Mouse (Mus musculus): ENCODE results near the gene Cpne2.

The Cpne2 gene

DNA sequence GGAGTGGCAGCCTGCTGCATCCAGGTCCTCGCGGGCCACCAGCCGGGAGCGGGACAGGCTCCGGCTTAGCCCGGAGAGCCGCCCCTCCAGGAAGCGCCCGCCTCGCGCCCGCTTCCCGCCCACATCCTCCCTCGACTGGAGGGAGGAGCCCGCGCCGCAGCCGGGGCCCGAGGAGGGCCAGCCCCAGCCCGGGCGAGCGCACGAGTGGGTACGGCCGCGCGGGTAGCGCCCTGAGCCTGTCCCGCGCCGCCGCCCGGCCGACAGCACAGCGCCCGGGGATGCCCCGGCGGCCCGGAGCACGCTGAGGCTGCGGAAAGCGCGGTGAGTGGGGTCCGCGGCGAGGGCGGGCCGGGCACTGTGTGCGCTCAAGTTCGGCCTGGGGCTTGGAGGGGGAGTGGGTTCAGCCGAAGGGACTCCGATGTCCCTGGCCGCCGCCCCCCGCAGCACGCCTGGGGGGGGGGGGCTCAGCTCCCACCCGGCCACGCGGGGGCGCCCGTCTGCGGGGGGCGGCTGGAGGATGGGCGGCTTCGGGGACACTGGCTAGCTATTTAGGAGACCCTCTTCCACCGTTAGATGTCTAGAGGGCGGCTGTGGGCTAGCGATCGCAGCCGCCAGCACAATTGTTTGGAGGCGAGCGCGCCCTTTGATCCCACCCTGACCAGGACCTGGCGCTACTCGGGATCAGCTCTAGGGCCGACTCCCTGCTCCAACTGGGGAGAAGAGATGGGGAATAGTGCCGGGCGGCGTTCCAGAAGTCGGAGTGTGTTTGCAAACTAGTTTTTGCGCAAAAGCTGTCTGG is at the start of gene Cpne2:
Gene Cpne2 (plus strand): TSS at position 118 of the 799 bp plus-strand sequence.
- peak; percentile 63 for DNase-seq (ENCODE audit: low spot score)

DNA sequence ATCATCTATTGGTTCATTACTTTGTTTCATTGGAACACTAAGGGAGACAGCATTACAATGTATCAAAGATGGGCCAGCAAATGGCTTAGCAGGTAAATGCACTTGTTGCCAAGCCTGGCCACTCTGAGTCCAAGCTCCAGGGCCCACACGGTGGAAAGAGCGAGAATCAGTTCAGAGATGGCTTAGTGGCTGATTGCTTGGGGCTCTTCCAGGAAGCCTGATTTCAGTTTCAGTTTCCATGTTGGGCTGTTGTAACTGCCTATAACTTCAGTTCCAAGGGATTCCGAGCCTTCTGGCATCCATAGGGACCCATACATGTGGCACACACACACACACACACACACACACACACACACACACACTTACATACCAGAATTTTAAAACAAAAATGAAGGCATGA is 47.5 kb upstream of the Cpne2 start:
- DNase-seq (ENCODE audit: low spot score): no peak

DNA sequence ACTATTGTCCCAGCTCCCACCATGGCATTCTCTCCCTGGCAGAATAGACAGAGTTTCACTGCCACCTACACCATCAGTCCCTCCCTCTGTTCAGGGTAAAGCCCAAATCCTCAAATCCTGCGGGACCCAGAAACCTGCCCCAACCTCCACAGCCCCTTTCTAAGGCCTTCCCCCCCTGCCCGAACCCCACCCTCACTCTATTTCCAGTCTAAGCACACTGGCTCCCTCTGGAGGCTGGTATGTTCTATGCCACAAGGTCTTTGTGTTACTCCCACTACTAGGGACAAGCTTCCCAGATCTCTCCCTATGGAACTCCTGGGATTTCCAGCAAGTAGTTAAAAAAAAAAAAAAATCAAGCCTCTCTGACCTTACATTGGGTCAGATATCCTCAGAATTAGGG is 46.9 kb upstream of the Cpne2 start:
- peak; percentile 58 for DNase-seq (ENCODE audit: low spot score)

DNA sequence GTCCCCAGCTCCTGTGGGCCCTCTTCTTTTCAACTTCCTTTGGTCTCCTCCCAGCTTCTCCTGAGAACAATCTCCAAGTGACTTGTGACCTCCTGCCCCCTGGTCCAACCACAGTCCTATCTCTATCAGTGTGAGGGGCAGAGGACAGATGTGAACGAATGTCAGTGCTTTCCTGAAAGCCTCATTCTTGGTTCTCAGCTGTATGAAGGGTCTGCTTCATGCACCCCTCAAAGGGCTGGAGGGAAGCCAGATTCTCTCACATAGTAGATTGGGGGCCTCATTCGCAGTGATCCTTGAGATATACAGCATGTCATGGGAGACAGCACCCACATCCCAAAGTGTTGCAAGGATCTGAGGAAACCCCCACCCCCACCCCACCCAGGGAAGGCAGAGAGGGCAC is 44.8 kb upstream of the Cpne2 start:
- no peak for DNase-seq (ENCODE audit: low spot score)

DNA sequence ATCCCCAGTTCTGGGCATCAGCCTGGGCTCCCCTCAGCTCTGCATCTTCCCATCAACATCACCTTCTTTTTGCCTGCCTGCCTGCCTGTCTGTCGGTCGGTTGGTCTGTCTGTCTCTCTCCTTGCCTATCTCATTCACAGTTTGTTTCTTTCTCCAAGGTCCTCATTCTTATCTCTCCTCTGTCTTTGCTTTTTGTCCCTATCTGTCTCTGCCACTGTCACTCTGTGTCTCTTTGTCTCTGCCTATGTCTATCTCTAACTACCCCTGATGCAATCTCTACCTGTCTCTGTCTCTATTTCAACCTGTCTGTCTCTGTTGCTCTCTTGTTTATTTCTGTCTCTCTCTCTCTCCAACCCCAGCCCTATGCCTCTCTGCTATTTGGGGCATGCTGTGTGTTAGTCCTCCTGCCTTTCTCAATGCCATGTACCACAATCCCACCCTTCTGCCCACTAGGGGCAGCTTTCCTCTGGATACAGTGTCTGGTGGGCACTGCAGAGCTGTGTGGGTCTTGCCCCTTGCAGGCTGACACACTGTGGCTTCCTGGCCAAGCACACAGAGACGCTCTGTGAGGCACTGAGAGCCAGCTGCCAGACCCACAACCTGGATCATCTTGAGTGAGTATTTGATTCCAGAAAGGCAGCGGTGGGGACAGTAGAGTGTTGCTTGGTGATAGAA is 42.8 kb upstream of the Cpne2 start:
- no peak for DNase-seq (ENCODE audit: low spot score)

DNA sequence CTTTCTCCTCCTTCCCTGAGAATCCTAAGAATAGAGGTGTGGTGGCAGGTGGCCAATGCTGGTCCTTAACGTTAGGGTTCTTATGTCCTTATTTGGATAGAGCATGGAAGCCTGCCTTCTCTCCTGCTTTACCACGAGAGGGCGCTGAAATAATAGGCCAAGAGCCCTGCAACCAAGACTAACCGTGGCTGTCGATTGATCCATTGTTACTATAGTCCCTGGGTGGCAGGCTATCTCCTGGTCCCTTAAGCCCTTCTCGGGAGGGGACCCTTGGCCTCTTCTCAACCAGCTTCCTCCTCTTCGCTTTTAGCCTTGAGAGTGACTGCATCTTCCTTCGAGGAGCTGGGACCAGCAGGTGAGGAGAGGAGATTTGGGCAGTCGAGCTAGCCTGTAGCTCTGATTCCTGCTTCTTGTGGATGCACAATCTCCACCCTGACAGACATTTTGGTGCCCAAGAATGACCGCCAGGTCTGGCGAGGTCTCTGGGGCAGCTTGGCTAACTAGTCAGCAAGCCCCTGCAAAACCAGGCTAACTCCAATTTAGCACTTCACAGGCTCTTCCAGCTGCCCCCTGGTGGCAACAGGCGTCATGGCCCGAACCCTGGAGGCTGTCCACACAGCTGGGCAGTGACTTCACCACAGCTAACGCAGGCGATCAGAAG is 40.6 kb upstream of the Cpne2 start:
- peak; percentile 82 for DNase-seq (ENCODE audit: low spot score)

DNA sequence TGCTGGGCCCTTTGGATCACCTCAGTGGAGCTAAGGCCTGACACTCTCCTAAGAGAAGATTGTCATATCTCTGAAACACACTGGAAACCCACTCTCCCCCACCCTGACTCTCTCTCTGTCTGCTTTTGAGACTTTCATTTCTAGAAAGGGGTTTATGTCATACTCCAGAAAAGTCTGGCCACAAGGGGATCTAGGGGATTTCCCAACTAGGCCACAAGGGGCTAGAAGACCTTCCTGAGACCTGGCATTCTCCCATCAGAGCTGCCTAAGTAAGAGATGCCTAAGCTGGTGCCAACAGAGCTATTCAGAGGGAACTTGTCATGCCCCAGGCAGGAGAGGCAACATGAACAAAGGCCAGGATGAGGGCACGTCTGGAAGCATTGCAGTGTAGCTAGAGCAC is 39.5 kb upstream of the Cpne2 start:
- no peak for DNase-seq (ENCODE audit: low spot score)

DNA sequence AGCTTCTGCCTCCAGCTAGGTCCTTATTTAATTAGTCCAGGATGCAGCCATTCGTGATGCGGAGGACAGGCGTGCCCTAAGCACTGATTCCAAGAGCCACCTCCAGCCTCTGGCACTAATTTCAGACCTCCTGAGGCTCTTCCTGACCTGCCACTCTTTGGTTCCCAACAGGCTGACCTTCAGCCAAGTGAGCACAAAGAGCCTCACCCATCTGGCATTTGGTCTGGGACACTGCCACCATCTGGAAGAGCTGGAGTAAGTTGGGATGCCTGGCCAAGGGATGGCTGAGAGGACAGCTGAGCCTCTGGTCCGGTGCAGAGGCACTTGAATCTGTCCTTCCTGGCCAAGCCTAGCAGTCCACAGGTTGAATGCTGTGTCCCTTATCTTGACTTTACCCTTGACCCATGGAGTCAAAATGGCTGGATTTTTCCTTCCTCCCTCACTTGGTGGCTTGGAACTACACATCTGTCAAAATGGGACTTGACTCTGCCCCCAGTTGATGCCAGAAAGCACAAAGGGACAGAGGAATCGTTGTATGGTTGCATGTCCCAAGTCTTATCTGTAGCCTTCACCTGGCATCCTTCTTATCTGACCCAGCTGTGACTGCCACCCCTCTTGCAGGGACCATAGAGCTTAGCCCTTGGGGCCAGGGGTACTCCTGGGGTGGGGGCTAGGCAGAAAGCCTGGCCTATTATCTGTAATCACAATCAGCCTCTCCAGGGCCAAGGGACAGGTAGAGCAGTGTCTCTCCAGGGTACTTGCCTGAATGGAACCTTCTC is 17.2 kb upstream of the Cpne2 start:
- no peak for DNase-seq (ENCODE audit: low spot score)

DNA sequence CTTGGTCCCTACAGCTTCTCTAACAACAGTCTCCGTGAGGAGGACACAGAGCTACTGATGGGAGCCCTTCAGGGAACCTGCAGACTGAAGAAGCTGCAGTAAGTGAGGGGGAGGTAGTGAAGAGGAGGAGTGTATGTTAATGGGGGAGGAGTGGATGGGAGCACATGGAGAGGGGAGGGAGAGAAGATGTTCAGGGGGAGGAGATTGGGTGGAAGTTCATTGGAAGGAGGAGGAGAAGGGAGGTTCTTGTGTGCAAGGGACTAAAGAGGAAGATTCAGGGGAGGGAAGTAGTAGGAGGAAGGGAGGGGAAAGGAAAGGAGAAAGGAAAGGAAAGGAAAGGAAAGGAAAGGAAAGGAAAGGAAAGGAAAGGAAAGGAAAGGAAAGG is 16.6 kb upstream of the Cpne2 start:
- no peak for DNase-seq (ENCODE audit: low spot score)

DNA sequence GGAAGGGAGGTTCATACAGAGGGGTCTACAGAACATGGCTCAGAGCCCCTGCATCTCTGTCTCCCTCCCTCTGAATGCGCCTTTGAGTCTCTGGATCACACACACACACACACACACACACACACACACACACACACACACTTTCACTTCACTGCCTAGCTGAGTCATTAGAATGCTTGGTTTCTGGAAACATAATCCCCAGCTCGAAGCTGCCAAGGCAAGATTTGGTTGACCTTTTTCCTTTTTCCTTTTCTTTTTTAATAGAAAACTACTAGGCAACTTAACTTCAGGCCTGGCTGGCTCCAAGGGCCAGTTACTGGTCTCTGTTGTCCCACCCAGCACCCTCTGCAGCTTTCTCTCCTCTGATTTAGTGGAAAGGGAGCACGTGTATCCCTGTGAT is 16.0 kb upstream of the Cpne2 start:
- DNase-seq (ENCODE audit: low spot score): peak; percentile 11

DNA sequence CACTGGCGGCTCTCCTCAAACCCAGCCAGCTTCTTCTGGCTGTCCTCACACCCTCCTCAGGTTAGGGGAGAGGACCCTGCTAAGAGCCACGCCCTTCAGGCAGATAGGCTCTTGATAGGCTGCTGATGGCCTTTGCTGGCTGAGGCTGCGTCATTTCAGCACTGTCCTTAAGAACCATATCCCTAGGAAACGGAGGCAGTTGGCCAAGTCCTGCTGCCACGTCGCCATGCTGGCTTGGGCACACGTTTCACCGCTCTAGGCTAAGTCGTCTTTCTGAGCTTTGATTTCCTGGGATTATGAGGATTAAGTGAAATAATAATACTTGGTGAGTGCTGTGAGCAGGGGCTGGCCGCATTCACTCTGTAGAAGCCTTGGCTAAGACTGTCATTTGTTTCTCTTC is 14.5 kb upstream of the Cpne2 start:
- DNase-seq (ENCODE audit: low spot score): no peak

DNA sequence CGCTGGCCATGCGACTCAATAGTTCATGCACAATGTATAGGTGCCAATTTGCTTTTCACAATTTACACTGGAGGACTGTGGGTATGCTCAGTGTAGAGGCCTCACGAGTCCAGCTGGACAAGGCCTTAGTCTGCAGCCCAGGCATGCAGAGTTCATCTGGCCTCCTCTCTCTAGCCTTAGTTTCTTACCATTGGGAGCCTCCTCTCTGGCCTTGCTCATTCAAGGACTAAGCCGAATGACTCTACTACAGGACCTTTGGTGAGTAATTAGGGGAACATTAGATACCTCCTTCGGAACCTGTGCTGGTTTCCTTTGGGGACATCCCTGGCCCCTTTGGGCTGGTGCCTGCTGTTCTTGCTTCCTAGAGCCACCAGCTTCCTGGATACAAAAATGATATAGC is 13.8 kb upstream of the Cpne2 start:
- DNase-seq (ENCODE audit: low spot score): no peak

DNA sequence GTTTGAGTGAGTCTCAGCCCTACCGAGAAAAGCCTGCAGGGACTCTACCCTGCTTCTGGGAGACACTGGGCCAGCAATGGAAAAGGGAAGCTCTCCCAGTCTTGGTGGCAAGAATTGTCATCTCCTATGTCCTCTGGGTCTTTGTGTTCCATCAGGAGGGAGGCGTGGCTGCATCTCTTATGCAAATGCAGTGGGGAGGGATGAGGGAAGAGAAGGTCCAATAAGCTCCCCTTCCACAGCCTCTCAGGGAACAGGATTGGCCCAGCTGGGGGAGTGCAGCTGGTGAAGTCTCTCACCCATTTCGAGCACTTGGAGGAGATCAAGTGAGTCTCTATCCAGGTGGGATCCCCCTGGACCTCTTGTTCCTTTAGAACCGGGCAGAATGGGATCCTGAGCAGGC is 11.3 kb upstream of the Cpne2 start:
- DNase-seq (ENCODE audit: low spot score): no peak

DNA sequence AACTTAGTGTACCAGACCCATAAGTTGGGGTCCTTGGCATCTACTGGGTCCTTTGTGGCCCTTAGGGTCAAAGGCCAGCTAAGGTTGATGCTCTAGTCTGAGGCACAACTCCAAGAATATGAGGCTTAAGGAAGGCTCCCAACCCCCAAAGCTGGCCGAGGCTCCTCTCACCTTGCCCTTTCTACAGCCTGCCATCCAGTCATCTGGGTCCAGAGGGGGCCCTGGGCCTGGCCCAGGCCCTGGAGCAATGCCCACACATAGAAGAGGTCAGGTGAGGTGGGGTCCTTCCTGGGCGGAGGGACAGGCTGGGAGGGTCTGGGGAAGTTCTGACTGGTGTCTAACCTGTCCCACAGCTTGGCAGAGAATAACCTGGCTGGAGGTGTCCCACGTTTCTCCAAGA is 10.3 kb upstream of the Cpne2 start:
- no peak for DNase-seq (ENCODE audit: low spot score)

DNA sequence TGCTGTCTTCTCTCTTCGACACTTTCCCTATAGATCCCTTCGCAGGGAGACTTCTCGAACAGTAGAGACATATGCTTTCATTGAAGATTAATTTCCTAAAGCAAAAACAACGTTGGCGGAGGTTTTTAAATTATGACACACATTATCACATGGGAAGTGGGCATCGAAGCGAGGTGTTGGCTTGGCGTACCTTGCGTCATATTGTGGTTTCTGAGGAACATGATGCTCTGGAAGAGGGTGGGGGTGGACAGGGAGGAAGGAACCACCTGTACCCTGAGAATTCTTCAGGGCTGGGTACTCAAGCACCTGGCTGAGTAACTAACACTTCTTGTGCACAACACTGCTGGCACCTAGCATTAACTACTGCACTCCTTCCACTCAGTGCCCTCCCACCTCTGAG is 8.2 kb upstream of the Cpne2 start:
- DNase-seq (ENCODE audit: low spot score): no peak

DNA sequence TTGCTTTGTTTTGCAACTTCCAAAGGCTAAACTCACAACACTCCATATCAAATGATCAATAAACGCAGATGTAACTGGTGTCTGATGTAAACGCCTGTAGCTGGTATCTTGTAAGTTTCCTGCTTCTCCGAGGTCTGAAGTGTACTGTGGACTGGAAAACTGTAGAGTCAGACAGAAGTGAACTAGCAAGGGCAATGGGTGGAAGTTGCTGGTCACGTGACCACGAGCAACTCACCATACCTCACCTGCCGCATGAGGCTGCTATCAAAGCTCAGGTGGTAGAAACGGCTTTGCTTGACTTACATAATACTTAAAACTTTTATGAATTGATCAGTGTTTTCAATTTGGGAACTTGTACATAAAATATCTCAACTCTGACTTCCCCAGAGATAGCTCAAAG is 5.6 kb upstream of the Cpne2 start:
- DNase-seq (ENCODE audit: low spot score): no peak

DNA sequence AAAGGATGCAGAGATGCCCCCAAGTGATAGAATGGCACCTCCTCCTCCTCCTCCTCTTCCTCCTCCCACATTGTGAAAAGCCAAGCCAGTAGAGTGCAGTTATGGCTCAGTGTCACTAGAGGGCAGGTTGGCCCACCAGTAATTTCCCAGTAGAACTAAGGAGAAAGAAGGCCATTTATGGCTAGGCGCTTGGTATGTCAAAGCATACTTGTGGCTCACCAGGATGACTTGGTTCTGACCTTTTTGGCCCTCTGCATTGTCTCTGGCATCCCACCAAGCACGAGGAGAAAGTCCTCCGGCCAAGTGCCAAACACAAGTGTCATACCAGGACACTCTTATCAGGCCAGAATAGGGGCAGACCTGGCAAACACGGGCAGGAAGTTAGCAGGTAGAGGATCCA is 4.5 kb upstream of the Cpne2 start:
- peak; percentile 34 for DNase-seq (ENCODE audit: low spot score)

DNA sequence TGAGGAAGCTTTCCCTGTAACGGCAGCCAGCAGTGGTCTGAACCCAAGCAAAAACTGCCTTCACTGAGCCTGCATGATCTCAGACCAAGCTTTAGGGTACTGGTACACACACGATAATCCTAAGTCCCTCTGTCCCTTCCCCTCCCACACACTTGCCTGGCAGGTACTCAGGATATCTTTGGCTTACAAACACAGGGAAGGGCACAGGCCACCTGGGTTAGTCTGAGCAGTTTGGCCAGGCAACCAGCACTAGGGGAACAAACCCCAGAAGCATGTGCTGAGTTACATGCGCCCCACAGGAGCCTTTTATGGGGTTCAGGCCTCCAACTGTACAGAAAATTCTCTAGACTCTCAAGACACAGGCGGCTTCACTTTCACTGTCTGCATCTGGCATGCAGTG is 2.9 kb upstream of the Cpne2 start:
- no peak for DNase-seq (ENCODE audit: low spot score)

DNA sequence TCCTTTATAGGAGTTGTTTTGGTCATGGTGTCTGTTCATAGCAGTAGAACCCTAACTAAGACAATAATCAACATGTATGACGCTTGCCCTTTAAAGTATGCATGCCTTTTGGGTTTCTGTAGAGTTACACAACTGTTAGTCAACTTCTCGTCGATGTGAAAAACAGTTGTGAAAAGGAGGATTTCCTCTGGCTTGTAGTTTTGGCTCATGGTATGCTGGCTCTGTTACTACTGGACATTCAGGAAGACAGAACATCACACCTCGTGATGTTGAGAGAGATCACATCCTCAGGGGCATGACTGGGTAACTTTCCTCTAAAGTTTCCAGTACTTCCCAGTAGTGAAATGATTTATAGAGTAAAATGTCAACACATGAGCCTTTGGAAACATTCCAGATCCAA is 2.1 kb upstream of the Cpne2 start:
- no peak for DNase-seq (ENCODE audit: low spot score)

DNA sequence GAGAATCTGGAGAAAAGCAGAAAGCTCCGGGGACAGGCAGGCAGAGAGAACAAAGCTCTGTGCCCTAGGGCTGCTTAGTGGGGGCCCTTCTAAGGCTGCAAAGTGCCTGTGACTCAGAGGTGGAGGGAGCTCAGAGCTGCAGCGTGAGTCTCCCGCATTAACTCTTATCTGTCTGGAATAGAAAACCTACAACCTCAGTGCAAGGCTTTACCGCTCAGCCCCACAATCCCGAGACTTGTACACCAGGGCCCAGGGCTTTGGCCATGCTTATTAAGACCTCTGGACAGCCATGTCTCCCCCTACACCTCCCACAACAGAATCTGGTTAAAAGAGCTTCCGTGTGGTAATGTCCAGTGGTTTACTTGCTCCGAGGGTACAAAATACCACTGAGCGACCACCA is 790 bp upstream of the Cpne2 start:
- DNase-seq (ENCODE audit: low spot score): no peak

DNA sequence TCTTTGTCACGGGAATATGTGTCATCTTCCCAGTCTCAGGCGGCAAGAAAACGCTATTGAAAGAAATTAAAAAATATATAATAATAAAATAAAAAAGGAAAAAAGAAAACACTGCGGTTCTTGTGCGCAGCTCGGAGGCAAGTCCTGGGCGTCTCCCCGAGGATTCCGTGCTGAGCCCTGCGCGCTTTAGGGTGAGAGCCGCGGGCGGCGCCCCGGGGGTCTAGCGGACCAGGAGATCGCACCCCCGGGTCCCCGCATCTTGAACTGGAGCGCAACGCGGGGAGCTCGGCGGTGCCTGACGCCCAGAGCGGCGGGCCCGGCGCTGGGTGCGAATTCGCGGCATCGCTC is 291 bp upstream of the Cpne2 start:
- no peak for DNase-seq (ENCODE audit: low spot score)

DNA sequence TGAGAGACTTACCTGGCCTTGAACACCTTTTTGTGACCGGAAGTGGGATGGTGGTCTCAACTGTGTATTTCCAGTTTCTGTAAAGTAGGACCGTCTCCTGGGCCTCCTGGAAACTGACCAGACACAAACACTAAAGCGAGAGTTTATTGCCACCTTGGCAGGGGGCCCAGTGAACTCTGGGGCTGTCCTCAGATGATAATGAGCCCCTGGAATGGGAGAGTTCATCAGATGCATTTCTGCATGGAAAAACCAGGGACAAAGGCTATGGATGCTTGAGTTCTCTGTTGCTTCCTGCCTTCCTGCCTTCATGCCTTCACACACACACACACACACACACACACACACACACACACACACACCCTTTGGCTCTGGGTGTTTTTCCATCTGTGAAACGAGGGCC is 1.8 kb downstream of the Cpne2 start:
- DNase-seq (ENCODE audit: low spot score): no peak

DNA sequence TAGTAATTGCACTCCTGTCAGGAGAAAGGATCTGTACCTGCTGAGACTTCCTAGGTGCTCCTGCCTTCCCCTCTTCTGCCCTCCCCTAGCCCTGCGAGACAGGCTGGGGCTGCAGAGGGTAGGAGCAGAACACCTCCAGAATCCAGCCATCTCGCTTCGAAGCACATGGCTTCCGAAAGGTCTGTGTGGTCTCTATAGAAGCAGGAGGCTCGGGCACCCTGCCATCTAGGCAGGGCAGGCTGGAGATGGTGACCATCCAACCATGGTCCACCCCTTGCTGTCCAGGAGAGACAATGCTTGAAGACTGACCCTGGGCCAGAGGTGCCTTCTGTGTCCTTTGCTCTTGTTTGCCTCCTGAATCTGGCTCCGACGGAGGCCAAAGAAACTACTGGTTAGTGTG is 2.8 kb downstream of the Cpne2 start:
- DNase-seq (ENCODE audit: low spot score): no peak
